Mouse (Mus musculus) heart, embryonic 14.5 days (tissue): ENCODE measurements at regions not wholly inside any gene's neighbourhood (a gene's known extent, or its start where the extent isn't known, plus 50 kb on each side); places are given as distances from the start of the nearest gene placed in this dataset.

Source experiments
- ATAC-seq: fragments of 200-750 bp; cut with Nextera tagmentation; 2 replicates; pipeline ENCODE4 v1.8.0; 2017; ENCODE audit warnings: low read depth, moderate TSS enrichment; ENCODE audit not compliant: insufficient number of reproducible peaks, insufficient read depth, low FRiP score
- H3K27ac ChIP-seq, 2 experiments: fragments of 200-500 bp in 1 of 2; fragments of 300-500 bp in 1 of 2; sonication (generic) in 1 of 2; replicated peaks in 1 of 2; 2 replicates each; pipeline ENCODE4 v1.5.1; 2012 to 2014; ENCODE audit warnings: low read depth in 2 of 2, low read length in 2 of 2, control low read depth in 1 of 2, mild to moderate bottlenecking in 1 of 2, mixed read lengths in 1 of 2; ENCODE audit not compliant: control insufficient read depth in 1 of 2, insufficient read depth in 1 of 2
- H3K27me3 ChIP-seq: fragments of 300-500 bp; sonication (generic); 2 replicates; pipeline ENCODE4 v1.6.1; 2014; ENCODE audit warnings: mild to moderate bottlenecking, low read length, control low read depth; ENCODE audit not compliant: control insufficient read depth, insufficient read depth
- H3K36me3 ChIP-seq: fragments of 300-500 bp; sonication (generic); 2 replicates; pipeline ENCODE4 v1.6.1; 2014; ENCODE audit warnings: mild to moderate bottlenecking, control low read depth, low read length, mixed read lengths; ENCODE audit not compliant: control insufficient read depth, insufficient read depth
- H3K4me1 ChIP-seq, 2 experiments: fragments of 200-500 bp in 1 of 2; fragments of 300-500 bp in 1 of 2; sonication (generic) in 1 of 2; 2 replicates each; pipeline ENCODE4 v1.6.1; 2012 to 2014; ENCODE audit warnings: low read length in 2 of 2, control low read depth in 1 of 2, mixed read lengths in 1 of 2; ENCODE audit not compliant: control insufficient read depth in 2 of 2, insufficient read depth in 2 of 2
- H3K4me2 ChIP-seq: fragments of 300-500 bp; sonication (generic); 2 replicates; pipeline ENCODE4 v1.6.1; 2014; ENCODE audit warnings: mild to moderate bottlenecking, low read length
- H3K4me3 ChIP-seq, 2 experiments: fragments of 200-500 bp in 1 of 2; fragments of 300-500 bp in 1 of 2; sonication (generic) in 1 of 2; 2 replicates each; pipeline ENCODE4 v1.5.1; 2012 to 2014; ENCODE audit warnings: low read length in 2 of 2, mild to moderate bottlenecking in 2 of 2, control low read depth in 1 of 2, low read depth in 1 of 2, moderate library complexity in 1 of 2; ENCODE audit not compliant: control insufficient read depth in 1 of 2, insufficient read depth in 1 of 2
- H3K9ac ChIP-seq: fragments of 300-500 bp; sonication (generic); 2 replicates; pipeline ENCODE4 v1.6.1; 2014; ENCODE audit warnings: mild to moderate bottlenecking, low read length
- H3K9me3 ChIP-seq: fragments of 300-500 bp; sonication (generic); 2 replicates; pipeline ENCODE4 v1.6.1; 2016; ENCODE audit warnings: low read length, control low read depth; ENCODE audit not compliant: control insufficient read depth
- WGBS: fragments of 180-500 bp; shearing (Covaris S2); extraction: QIAGEN DNeasy Blood & Tissue Kit; methylation state at CpG from one replicate; pipeline ENCODE4 v1.1.7; 2014; 5-methylcytosine and 5-hydroxymethylcytosine counted together

DNA sequence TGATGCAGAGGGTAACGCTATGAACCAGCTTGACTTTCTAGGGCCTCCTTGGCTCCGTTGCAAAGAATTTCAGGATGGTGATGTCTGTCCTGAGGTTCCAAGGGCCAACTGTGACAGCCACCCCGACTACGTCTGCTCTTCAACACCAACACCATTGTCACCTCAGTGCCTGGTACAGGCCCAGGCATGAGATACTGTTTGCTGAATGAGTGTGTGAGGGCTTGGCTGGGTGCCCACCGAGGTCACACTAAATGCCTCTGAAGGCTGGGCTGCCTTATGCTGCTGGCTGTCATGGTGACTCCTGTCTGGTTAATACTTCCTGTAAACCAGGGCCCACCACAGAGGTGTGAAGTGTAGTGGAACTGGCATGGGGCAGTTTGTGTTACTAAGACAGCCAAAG is 279.5 kb upstream of the Kcnab2 start:
- H3K4me3 ChIP-seq: no peak overlapping the region
- no peaks in the 10 kb centered on the region for H3K4me1 ChIP-seq
- 79% methylated on average over 5 of the region's 5 CpGs for WGBS
- H3K27me3 ChIP-seq: no peaks in the 10 kb centered on the region
- no peaks in the 10 kb centered on the region for H3K36me3 ChIP-seq
- no peaks in the 10 kb centered on the region for H3K9me3 ChIP-seq
- no peak for ATAC-seq
- no peak overlapping the region for H3K4me2 ChIP-seq
- no peak overlapping the region for H3K27ac ChIP-seq
- H3K9ac ChIP-seq: no peak overlapping the region

DNA sequence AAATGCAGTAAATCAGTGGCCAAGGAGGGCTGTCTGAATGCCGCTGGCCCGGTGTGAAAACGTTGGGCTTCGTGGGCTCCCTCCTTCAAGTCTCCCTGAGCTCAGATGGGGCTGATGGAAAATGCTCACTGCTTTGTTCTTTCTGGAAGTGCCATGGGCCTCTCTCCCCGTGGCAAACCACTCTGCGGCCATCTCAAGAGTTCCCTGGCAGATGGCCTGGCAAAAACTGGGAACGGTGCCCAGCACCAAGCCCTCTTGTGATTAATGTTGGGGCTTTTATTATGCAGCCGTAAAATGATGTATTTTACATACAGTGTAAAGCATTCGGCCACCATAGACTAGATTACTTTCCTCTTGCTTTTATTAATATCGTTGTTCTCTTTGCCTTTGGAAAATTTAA is 278.9 kb upstream of the Kcnab2 start:
- 76% methylated on average over 10 of the region's 10 CpGs for WGBS
- no peaks in the 10 kb centered on the region for H3K4me1 ChIP-seq
- no peaks in the 10 kb centered on the region for H3K36me3 ChIP-seq
- H3K4me3 ChIP-seq: no peak overlapping the region
- no peaks in the 10 kb centered on the region for H3K9me3 ChIP-seq
- no peak overlapping the region for H3K27ac ChIP-seq
- H3K9ac ChIP-seq: no peak overlapping the region
- H3K27me3 ChIP-seq: no peaks in the 10 kb centered on the region
- no peak overlapping the region for H3K4me2 ChIP-seq
- ATAC-seq: no peak

DNA sequence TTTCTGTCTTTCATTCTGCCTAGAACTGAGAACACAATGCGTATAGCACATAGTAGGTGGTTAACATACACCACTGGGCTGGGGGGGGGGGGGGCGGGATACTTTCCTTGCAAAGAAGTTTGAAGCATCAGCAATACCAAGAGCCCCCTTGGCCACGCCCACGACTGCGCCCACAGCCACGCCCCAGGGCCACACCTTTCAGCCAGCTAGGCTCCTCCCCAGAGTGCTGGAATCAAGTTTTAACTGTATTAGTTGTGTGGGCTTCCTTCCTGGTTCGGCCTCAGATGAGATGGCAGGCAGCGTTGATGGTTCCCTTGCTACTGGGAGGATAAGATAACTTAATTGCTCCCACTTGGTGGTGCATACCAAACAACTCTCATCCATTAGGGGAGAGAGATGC is 278.1 kb upstream of the Kcnab2 start:
- ATAC-seq: no peak
- Histone ChIP-seq H3K9me3 (no peaks in the 10 kb centered on the region), H3K27me3 (no peaks in the 10 kb centered on the region), H3K27ac (no peak overlapping the region), H3K4me1 (no peaks in the 10 kb centered on the region), H3K36me3 (no peaks in the 10 kb centered on the region), H3K9ac (no peak overlapping the region), H3K4me3 (no peak overlapping the region), H3K4me2 (no peak overlapping the region)
- WGBS: 67% methylated on average over 8 of the region's 8 CpGs

DNA sequence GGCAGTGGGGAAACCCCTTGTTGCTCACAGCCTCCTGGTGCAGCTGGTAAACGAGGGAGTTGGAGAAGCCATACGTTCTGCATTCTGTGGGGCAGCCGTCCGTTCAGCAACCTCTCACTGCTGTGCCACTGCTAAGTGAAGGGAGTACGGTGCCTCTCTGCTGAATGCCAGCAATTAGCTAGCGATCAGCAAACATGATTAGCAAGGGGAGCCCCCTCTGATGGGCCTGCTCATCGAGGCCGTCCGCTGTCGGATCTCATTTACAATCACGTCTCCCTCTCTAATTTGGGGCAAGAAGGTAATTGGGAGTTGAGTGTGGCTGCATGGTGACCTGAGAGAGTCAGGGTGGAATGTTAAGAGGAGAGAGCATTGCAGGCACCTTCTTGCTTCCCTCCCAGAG is 266.7 kb upstream of the Kcnab2 start:
- no peaks in the 10 kb centered on the region for H3K4me1 ChIP-seq
- no peak overlapping the region for H3K9ac ChIP-seq
- H3K36me3 ChIP-seq: no peaks in the 10 kb centered on the region
- H3K4me2 ChIP-seq: no peak overlapping the region
- WGBS: 41% methylated on average over 11 of the region's 11 CpGs
- no peaks in the 10 kb centered on the region for H3K9me3 ChIP-seq
- no peak overlapping the region for H3K27ac ChIP-seq
- no peak for ATAC-seq
- H3K27me3 ChIP-seq: no peaks in the 10 kb centered on the region
- no peak overlapping the region for H3K4me3 ChIP-seq

DNA sequence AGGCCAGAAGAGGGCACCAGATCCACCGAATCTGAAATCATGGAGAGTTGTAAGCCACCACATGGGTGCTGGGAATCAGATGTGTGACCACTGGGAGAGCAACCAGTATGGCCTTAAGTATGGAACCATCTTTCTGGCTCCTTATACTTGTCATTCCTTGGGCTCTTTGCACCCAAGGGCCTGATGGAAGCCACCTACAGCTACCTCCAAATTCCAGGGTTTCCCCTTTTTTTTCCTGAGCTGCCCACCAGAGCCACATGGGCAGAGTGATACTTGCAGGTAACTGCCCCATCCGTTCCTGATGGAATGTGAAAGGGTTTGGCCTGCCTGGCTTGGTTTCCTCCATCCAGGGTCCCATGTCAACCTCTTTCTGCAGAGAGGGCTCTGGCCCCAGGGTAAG is 255.3 kb upstream of the Kcnab2 start:
- no peak for ATAC-seq
- Histone ChIP-seq H3K4me1 (no peaks in the 10 kb centered on the region), H3K27me3 (no peaks in the 10 kb centered on the region), H3K27ac (no peak overlapping the region), H3K36me3 (no peaks in the 10 kb centered on the region), H3K4me2 (no peak overlapping the region), H3K4me3 (no peak overlapping the region), H3K9ac (no peak overlapping the region), H3K9me3 (no peaks in the 10 kb centered on the region)
- 65% methylated on average over 2 of the region's 2 CpGs for WGBS

DNA sequence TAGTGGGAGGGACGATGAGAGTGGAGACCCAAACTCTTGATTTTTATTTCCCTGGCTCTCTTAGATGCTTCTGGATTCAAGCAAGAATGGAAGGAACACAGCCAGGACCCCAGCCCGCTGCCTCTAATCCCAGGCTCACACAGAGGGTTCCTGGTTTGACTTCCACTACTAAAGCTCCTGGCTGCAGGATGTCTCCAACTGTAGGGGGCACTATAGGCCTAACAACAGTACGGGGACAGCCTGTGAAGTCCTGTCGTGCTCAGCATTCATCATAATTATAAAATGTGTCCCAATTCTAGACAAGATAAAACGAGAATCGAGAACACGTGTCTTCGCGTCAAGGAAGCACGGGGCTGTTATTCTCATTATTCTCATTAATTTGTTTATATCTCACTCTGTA is 254.3 kb upstream of the Kcnab2 start:
- no peak for ATAC-seq
- no peak overlapping the region for H3K9ac ChIP-seq
- no peaks in the 10 kb centered on the region for H3K9me3 ChIP-seq
- H3K27ac ChIP-seq: no peak overlapping the region
- H3K4me2 ChIP-seq: no peak overlapping the region
- no peaks in the 10 kb centered on the region for H3K36me3 ChIP-seq
- H3K4me3 ChIP-seq: no peak overlapping the region
- WGBS: 66% methylated on average over 10 of the region's 10 CpGs
- H3K4me1 ChIP-seq: no peaks in the 10 kb centered on the region
- no peaks in the 10 kb centered on the region for H3K27me3 ChIP-seq

DNA sequence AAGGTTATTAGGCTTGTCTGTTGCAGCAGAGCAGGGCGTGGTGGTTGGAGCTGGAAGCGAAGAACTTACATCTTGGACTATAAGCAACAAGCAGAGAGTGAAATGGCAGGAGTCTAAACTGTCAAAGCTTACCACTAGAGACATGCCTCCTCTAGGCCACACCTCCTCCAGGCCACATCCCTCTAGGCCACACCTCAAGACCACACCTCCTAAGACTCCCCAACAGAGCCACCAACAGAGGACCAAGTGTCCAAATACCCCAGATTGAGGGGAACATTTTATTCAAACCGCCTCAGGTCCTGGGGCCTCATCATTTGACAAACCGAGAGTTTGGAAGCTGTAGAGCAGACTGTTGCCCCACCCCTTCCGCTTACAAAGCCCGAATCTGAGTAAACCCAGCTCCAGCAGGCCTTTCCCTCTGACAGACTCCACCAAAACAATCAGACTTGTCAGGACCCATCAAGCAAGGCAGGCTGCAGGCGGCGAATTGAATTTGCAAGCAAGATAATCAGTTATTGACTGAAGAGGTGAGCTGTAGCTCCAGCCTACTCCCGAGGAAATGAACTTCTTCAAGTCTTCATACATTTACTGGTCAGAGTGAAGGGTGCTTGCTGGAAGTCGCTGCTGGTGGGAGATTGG is 253.5 kb upstream of the Kcnab2 start:
- no peaks in the 10 kb centered on the region for H3K27me3 ChIP-seq
- ATAC-seq: no peak

DNA sequence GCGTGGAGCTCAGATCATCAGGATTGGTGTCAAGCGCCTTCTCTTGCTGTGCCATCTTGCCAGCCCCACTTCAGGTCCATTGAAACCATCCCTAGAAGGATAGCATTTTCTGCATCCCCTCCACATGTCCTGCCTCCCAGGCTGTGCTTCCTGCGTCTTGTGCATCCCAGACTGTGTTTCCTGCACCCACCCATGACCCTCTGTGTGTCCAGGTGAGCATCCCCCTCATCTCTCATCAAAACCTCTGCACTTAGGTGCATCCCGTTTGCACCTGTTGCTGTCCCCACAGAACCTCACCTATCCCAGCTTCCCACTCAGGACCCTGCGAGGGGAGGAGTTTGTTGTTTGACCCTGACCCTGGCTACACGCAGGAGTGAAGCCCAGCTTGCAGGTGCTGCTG is 251.8 kb upstream of the Kcnab2 start:
- no peak for ATAC-seq
- Histone ChIP-seq H3K9ac (no peak overlapping the region), H3K36me3 (no peaks in the 10 kb centered on the region), H3K4me2 (no peak overlapping the region), H3K4me3 (no peak overlapping the region), H3K9me3 (no peaks in the 10 kb centered on the region), H3K27ac (no peak overlapping the region), H3K4me1 (no peaks in the 10 kb centered on the region; a peak in 1 of 4 replicates), H3K27me3 (peaks cover 4% of the 10 kb centered on the region; the same call in 1 of the 2 replicates)
- WGBS: 70% methylated on average over 6 of the region's 6 CpGs

More for the DNA sequence above, 253.5 kb upstream of the Kcnab2 start:
- Histone ChIP-seq H3K9ac (no peak overlapping the region), H3K4me2 (no peak overlapping the region), H3K4me3 (no peak overlapping the region), H3K27ac (no peak overlapping the region), H3K4me1 (no peaks in the 10 kb centered on the region), H3K36me3 (no peaks in the 10 kb centered on the region), H3K9me3 (no peaks in the 10 kb centered on the region)
- 49% methylated on average over 10 of the region's 10 CpGs for WGBS
